Comparison of ENCODE assay signal across 14 mouse cellular contexts in the genomic region with DNA sequence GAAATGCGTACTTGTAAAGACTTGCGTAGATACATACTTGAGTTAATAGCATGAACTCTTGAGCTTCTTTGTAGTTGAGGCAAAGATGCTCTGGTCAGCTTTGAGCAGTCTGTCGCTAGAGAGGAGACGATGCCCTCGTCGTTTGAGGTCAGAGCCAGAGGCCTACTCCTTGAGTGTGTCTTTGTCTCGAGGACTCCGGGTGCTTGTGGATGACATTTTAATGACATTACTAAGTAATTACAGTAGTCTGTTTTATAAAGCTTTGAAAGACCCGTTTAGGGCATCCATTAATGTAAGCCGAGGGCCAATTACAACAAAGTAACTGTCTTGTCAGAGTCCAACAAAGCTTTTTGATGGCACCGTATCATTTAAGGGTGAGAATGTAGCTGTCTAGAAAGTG.
"Had no signal": no experiment of that assay in that cellular context is flagged by ENCODE, and none has a peak within 500 bp of the region (broad histone marks: within the 10 kb centered on the region; RNA-seq: fewer than 3 reads in every experiment).

No protein-coding gene starts in this region.

- H3K27me3 ChIP-seq: kidney, embryonic 15.5 days; limb, embryonic 13.5 days; liver, embryonic 13.5 days; midbrain, embryonic 12.5 days; midbrain, embryonic 15.5 days; neural tube, embryonic 13.5 days; stomach, embryonic 15.5 days had no signal

- ATAC-seq: midbrain, embryonic 15.5 days had no signal

- H3K9me3 ChIP-seq: kidney, embryonic 15.5 days; limb, embryonic 10.5 days; limb, embryonic 13.5 days; liver, embryonic 13.5 days; midbrain, embryonic 12.5 days; midbrain, embryonic 15.5 days; neural tube, embryonic 13.5 days; stomach, embryonic 15.5 days had no signal

- H3K4me3 ChIP-seq: kidney, embryonic 15.5 days; layer of hippocampus, adult 2 months; limb, embryonic 10.5 days; limb, embryonic 13.5 days; liver, embryonic 13.5 days; midbrain, embryonic 12.5 days; midbrain, embryonic 15.5 days; myocyte; neural tube, embryonic 13.5 days; stomach, embryonic 15.5 days had no signal

- H3K4me2 ChIP-seq: kidney, embryonic 15.5 days; limb, embryonic 13.5 days; liver, embryonic 13.5 days; midbrain, embryonic 12.5 days; midbrain, embryonic 15.5 days; neural tube, embryonic 13.5 days; stomach, embryonic 15.5 days had no signal

- DNase-seq: liver, embryonic 13.5 days; lung, adult 2 months; right cerebral cortex, postnatal 14 days; spleen, adult 18-20 months; thymus, postnatal 25 days had no signal

- H3K9ac ChIP-seq: kidney, embryonic 15.5 days; limb, embryonic 13.5 days; liver, embryonic 13.5 days; midbrain, embryonic 12.5 days; midbrain, embryonic 15.5 days; neural tube, embryonic 13.5 days; stomach, embryonic 15.5 days had no signal

- H3K36me3 ChIP-seq: kidney, embryonic 15.5 days; limb, embryonic 10.5 days; limb, embryonic 13.5 days; liver, embryonic 13.5 days; midbrain, embryonic 12.5 days; midbrain, embryonic 15.5 days; neural tube, embryonic 13.5 days; stomach, embryonic 15.5 days had no signal

- H3K4me1 ChIP-seq: kidney, embryonic 15.5 days; limb, embryonic 10.5 days; liver, embryonic 13.5 days; midbrain, embryonic 15.5 days; neural tube, embryonic 13.5 days; stomach, embryonic 15.5 days had no signal

- H3K27ac ChIP-seq: kidney, embryonic 15.5 days; layer of hippocampus, adult 2 months; limb, embryonic 10.5 days; limb, embryonic 13.5 days; liver, embryonic 13.5 days; midbrain, embryonic 12.5 days; midbrain, embryonic 15.5 days; neural tube, embryonic 13.5 days; stomach, embryonic 15.5 days had no signal
